Mouse (Mus musculus) c-Kit-positive CD71-positive TER-119-negative erythroid progenitor cells, embryonic 14.5 days (primary cell): Measurements from ENCODE around the gene Ms4a3.
A peak's percentile ranks its signal among the peaks of the same experiment; 100 is the strongest.

Source experiments
- DNase-seq: peaks from one replicate; pipeline ENCODE4 v3.0.0-alpha.2; 2013; ENCODE audit warnings: low read depth

Ms4a3 gene

DNA sequence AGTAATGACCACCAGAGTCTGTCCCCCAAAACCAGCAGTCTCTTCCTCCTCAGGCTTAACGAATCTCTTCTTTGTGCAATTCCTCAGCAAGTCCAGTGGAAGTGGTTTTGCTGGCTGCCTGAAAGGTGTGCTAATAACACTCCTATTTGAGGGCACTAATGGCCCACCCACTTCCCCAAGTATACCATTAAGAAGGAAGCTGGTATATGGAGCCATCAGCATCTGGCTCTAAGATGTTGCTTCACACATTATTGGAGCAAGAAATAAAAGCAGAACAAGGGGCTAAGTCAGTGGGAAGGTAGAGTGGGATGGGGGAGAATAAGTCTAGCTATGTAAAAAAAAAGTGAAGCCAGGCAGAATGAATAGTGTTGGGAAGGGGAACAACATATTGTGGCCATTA is at the start of gene Ms4a3:
Ms4a3 (minus strand) TSS at position 120 of the 400 bp plus-strand sequence.
- no peak for DNase-seq

DNA sequence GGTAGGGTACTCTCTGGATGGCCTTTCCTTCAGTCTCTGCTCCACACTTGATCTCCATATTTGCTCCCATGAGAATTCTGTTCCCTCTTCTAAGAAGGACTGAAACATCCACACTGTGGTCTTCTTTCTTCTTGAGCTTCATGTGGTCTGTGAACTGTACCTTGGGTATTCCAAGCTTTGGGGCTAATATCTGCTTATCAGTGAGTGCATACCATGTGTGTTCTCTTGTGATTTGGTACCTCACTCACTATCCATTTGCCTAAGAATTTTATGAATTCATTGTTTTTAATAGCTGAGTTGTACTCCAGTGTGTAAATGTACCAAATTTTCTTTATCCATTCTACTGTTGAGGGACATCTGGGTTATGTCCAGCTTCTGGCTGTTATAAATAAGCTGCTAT is 20.9 kb upstream of the Ms4a3 start:
- DNase-seq = peak; percentile 23

DNA sequence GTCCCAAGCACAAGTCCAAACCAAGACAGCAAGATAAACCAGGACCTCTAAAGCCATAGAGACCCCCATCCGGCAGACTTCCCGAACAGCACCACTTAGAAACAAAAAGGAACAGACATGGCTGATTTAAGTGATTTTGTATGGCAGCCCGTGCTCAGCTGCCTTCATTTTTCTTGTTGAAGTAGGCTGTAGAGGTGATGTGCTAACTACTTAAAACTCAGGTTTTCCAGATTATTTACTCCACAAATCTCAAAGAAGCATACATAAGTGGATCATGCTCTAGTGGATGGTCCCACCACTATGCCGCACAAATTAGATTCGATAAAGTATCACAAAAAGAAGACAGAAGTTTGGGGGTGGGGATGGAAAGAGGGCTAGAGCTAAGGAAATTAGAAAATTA is 19.8 kb upstream of the Ms4a3 start, which contains the start of gene Oosp2:
Oosp2 (minus strand) TSS at position 101 of the 400 bp plus-strand sequence.
- DNase-seq = no peak

DNA sequence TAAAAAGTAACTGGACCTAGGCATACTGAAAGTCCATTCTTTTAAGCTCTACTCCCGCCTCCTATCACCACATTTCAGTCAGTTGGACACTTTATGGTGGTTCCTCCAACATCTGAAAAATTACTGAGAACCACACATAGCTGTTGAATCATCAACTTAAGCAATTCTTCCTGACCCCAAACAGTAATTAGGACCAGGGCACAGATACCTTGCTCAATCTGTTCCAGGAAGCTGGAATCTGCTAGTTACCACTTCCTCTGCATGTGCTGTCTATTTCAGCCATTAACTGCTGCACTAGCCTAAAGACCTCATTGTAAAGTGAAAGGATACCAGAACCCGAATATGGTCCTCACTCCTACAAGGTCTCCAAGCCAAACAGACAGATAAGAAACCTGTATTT is 18.5 kb upstream of the Ms4a3 start:
- no peak for DNase-seq

DNA sequence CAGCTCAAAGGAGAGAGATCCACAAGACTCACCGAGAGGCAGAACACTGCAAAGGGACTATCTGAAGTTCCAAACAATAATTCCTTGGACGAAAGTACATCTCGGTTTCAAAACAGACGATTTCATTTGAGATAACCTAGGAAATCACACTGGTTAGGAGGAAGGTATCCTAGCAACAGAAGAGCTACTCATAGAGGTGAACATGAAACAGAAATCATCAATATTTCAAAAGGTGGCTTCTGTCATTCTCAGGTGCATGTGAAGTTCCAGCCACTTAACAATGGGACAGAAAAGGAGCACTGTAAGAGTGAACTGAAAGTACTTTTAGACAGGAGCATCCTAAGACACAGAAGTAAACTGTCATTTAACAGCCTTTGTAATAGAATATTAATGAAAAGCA is 8.9 kb upstream of the Ms4a3 start:
- DNase-seq = no peak

DNA sequence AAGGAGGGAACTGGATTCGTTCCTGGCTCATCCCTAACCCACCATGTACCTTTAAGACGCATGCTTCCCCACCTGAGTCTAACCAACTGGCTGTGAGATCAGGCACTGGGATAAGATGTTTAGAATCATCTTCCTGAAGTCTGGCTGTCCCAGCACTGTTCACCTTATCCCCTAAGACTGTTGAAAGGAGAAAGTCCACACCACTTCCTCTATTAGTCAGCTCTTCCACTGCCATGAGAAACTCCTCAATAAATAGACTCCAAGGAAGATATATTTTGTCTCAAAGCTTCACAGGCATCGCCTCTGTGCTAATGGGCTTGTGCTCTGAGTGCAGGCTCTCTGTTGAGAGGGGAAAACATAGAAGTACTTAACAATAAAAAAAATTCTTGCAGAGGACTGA is 5.5 kb upstream of the Ms4a3 start:
- DNase-seq = no peak

DNA sequence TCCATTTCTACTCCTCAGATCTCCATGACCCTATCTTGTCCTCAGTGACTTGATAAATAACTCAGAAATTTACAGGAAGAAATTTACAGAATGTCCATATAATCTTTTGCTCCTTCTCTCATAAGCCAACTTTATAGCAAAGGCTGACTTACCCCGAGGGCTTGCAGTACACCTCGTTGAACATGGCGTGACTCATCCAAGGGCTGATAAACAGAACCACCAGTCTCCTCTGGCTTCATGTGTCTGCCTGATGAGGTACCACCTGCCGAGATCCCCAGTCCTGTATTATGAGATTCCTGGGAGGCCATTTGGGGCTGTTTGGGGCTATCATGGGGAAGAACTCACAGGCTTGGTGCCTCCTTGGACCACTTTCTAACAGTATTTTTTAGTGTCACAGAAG is 1.6 kb downstream of the Ms4a3 start:
- DNase-seq = no peak

DNA sequence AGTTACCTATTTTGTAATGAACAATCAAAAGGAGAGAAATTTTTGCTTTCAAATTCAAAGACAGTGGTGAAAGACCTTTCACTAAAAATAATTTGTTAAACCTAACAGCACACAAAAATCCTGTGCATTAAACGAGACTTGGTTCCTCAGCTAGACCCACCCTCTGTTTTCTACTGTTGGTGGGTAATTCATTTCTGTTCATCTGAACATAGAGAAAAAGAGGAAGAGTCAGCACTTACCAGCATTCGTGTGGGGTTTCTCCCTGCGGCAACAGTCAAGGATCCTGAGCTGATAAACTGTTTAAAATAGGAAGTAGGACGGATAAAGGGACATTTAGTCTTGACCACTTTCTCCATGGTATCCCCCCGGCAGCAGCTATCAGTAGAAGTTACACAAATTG is 5.1 kb downstream of the Ms4a3 start:
- DNase-seq = no peak

DNA sequence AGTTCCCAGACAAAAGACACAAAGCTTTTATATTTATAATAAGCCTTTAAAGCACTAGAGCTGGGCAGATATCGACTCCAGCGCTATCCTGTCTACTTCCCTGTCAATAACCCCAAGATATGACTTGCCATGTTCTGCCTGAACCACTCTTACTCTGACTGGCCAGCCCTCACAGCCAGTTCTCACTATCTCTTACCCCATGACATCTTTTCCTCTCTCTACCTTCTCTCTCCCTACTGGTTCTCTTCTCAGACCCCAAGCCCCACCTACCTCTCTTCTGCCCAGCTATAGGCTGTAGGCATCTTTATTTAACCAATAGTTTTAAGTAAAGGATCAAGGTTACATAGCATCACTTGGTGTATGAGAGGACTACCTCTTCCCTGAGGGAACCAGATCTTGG is 6.3 kb downstream of the Ms4a3 start:
- no peak for DNase-seq

DNA sequence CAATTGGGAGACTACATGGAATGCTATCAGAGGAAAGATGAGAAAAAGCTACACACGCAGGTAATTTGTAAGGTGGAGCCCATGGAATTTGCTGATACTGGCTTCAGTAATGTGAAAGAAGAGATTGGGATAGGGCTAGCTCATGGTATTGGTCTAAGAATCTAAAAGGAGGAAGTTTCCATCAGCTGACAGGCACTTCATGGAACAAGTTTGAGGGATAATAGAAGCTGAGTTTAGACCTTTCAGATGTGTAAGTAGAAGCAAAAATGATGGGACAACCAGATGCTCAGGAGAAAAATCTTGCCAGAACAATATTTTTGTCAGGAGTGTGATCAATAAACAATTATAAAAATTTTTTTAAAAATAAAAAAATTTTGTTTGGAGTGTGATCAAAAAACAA is 6.9 kb downstream of the Ms4a3 start:
- DNase-seq = no peak

DNA sequence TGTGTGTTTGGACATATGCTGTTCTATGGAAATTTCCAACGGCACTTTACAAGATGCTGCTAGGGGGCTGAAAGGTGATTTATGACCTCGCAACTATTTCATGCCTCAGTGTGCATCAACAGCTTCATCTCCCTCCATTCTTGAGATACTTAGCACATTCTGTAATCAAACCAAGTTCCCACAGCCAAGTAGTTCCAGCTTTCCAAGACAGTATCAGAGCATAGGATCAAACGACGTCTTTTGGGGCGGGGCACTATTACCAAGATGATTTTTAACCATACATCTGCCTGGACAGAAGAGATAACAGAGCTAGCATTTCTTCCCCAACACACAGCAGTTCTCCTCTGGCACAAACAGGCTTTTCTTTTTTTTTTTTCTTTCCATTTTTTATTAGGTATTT is 15.4 kb downstream of the Ms4a3 start:
- peak; percentile 42 for DNase-seq

DNA sequence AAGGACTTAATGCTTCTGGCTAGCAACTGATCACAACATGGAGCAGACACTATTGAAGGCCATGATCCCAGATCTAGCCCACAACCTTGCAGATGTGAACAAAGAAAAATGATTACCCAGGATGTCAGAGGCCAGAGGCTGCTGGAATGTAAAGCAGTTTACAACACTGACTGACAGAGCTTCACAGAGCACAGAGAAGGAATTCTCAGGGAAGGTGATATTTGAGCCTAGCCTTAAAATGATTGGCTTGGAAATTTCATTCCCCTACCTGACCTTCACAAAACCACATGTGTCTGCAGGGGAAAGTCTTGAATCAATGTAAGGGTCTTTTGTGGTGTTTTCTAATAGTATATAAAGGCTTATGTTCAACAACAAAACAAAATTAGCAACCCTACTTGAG is 15.9 kb downstream of the Ms4a3 start:
- DNase-seq = no peak

DNA sequence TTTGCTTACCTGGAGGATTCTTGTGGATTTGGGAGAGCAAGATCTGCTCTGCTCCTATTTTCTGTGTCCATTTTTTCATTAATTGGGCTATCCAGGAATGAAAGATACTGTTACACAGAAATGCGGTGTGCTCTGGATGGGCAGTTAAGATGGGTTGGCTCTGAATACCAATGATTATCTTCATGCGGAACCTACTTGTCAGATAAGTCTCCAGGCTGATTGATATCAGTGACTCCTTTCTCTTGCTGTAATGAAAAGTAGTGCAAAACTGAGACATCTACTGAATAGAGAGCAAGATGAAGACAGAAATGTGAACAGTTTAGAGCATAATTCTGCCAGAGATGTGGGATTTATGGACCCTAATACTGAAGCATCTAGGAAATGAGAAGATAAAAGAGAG is 17.1 kb downstream of the Ms4a3 start, which contains the start of gene Ms4a2:
Ms4a2 (minus strand) TSS at position 169 of the 400 bp plus-strand sequence.
- no peak for DNase-seq

DNA sequence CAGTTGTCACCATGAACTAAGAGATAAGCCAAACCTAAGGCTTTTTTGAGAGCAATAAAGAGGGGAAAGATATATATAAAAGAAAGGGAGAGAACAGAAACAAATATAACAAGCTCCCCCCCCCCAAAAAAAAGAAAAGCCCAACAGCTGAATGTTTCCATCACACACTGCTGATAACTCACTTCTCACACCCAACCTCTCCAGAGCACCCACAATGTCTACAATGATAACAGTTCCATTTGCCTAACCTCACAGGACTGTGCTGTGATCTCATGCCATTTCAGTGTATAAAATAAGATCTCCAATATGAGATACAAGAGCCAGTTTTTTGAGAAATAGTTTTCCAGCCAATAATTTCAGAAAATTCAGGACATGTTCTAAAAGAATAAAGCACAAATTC is 22.7 kb downstream of the Ms4a3 start:
- no peak for DNase-seq

DNA sequence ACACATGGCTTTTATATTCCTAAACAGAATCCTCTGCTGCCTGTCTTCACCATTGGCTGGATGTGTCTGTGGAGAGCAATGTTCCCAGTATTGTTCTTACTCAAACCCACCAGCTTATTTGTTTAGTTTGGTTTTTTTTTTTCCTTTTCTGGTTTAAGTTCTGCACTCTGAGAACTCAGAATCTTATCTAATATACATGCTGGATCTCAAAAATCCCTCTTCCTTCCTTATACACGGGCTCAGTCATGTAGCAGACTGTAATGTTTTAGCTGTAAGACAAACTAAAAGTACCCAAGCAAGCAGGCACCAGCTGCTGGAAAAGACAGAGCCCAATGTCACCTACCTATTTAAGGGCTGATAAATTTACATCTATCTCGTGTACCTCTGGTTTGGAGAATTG is 25.8 kb downstream of the Ms4a3 start:
- DNase-seq = no peak

DNA sequence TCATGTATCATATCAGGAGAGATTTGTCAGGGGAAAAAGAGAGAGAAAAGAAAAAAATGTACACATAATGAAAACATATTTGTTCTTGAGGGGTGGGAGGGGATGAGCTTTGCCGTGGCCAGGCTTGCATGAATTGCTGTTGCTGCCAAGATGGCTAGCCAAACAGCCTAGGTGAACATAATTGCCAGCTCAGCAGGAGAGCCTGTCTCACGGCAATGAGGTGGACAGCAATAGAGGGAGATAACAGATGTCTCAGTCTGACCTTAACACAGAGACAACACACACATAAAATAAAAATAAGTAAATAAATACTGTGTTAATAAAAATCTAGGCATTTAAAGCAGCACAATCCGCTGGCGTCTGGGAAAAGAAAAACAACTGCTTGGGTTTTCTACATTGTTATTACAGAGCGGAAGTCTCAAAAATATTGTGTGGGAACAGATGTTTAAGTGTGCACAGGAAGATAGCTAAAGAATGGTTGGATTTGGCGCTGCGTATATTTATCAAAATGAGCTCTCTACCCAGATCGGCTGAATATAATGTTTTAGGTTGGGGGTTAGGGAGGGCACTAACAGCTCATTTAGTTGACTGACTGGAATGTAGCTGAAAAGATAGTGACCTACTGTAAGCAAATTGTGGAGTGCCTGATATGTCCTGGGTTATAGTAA is 26.7 kb downstream of the Ms4a3 start:
- DNase-seq = no peak

DNA sequence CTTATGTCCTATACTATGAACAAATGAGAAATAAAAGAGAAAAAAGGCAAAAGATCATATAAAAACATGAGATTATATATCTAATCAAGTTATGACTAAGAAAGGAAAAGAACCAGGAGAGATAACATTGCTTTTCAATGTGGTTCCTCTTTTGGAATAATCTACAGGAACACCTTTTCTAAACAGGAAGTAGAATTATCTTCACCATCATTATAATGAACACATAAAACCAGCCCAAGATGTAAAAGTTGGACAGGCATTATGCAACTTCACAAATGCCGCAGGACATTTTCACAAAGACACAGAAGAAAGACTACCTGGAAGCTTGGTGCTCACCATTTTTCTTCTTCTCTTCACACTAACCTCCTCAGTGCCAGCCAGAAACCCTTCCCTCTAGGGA is 27.6 kb downstream of the Ms4a3 start:
- no peak for DNase-seq

DNA sequence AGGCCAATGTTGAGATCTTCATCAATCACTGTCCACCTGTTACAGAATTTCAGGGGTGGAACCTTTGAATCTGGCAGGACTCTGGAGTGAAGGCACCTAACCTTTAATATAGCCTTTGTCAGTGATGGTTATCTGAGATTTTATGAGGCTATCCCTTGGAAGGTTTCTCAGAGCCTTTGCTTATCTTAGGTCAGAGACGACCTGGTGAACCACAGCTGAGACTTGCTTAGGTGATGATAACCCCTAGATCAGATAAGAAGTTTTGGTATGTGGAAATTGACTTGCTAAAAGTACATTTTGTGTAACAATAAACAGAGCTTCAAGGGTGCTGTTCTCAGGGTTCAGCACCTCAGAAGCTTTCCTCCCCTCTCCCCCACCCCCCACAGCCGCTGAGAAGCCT is 28.4 kb downstream of the Ms4a3 start:
- no peak for DNase-seq

DNA sequence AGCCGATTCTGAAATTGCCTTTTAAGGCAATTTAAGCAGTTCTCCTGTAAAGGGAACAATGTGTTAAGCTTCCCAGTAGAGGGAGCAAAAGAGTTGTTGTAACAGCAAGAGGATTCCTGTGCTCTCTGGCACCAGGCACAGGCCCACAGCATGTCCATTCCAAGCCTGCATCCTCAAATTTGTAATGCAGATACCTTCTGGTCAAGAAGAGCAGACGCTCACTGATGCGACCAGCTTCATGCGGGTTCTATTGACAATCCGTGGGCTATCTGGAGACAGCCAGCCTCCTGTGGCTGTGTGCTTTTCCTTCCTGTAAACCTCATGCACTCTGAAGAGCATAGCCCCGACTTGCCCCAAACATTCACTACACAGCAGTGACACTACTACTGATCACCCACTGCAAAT is 29.1 kb downstream of the Ms4a3 start:
- no peak for DNase-seq

DNA sequence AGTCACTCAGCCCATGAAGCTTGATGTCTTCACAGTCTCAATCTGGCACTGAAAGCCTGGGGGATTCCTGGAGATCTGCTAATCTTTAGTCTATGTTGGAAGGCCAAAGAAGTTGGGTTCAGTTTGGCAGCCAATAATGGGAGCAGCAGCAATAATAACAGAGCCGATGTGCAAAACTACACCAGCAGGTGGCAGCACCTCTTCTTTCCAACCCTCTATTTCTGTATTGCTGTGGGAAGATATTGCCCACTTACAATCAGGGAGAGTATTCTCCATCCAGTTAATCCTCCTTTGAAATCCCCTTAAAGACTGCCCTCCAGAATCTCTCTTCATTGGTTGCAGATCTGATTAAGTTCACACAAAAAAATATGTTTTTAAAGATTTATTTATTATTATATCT is 32.5 kb downstream of the Ms4a3 start:
- peak; percentile 47 for DNase-seq

DNA sequence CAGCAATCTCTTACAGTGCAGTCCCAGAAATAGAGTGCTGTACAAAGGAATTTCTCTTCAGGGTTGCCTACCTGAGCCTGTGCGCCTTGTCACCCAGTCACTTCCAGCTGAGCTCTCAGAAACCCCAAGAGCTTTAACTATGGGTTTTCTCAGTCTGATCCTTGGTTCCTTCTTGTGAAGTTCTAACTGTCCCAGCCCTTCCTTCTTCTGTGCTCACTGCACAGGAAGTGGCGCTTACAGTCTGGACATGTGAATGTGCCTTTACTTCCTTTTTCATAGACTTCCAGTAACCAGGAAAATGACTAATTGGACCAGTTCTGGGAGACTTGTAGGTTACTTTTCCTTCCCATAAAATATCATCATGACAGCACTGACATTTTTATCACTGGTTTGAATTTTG is 36.0 kb downstream of the Ms4a3 start, which contains the start of gene Ms4a6d:
Ms4a6d (minus strand) TSS at position 247 of the 400 bp plus-strand sequence.
- DNase-seq = no peak

DNA sequence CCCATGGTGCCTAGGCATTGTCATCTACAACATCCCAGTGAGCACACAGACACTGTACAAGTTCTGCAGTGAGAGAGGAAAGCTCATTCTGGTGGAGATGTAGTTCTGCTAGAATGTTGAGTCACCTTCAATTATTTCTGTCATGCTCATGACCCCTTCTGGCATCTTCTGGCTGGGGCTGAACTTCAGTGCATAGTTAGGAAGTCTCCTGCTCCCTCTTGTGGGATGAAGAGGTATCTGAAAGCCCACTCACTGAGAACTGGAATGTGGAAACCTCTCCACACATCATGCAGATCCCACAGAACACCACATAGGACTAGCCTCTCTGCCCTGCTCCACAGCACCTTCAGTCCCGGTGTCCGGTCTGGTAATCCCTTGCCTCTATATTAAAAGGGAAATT is 38.6 kb downstream of the Ms4a3 start:
- no peak for DNase-seq

DNA sequence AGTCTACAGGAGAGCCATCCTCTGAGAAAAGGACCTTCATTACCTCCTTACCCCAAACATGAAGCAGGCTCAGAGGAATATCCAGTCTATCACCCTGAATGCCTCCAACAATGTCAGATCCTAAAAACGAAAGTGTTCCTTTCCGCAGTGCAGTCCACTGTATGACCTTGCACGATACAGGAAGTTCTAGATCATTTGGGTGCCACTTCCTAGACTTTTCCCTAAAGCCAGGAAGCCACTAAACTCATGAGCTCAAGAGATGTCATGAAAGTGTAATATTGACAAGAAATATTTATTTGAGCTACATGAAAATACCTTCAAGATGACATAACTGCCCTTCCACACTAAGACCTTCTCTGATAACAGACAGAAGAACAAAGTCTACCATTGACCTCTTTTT is 39.3 kb downstream of the Ms4a3 start:
- no peak for DNase-seq

DNA sequence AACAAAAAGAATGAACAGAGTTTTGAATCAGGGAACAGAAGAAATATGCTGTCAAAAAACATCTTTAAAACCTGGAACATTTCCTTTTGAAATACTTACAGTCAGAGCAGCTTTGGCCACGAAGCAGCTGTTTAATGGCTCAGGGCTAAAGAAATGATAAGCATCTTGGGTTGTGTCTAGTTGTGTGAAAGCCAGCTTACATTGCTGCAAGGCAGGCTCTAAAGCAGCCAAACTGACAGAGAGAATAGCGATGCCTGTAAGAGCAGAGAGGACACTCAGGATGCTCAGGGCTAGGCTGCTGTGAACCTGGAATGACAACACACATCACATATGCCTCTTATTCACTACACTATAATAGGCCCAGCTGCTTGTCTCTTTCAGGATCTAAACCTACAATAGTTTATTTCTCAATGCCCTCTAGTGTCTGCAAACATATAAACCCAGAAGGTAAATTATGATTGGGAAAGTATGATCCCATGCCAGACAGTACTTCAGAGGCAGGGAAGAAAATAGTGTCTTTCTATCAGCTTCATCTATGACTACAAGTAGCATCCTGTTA is 50.7 kb downstream of the Ms4a3 start:
- DNase-seq = no peak
